Mouse (Mus musculus) retina, adult 2 months (tissue): ENCODE results near the gene Lpp.

ENCODE experiments used
- DNase-seq: peaks from one replicate; pipeline ENCODE4 v3.0.0-alpha.2; 2012; ENCODE audit warnings: low read depth, low spot score

Lpp gene

DNA sequence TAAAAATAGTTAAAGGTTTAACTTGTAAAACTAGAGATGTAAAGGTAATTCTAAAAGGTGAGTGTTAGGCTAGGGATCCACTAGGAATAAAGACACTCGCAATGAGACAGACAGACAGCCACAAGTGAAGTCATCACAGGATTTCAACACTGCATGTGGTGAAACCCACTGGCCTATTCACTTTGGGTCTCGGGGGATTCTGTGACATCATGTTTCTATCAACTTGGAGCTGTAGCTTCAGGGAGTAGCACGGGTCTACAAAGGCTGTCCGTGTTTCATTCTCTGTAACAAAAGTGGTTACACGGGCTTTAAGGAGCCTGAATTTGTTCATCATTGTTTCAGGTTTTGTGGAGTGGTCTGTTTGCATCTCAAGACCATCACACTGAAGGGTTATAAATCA lies 152.1 kb downstream of the Lpp start:
- no peak for DNase-seq

DNA sequence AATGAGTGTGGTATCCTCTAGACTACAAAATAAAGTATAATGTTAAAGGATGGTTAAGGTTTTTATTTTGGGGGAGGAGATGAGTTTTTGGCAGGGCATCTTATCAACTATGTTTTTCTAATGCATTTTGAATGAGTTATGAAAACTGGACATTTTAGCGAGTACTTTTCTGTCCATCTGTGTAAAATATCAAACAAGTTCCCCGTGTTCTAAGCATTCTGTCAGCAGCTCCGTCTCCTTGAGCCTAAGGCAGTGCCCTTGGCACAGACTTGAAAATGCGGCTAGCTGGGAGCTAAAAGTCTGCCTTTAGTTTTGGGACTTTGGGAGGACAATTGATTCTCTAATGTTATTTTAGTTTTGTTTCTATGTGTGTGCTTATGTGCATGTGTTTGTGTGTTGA lies 165.2 kb downstream of the Lpp start:
- no peak for DNase-seq

DNA sequence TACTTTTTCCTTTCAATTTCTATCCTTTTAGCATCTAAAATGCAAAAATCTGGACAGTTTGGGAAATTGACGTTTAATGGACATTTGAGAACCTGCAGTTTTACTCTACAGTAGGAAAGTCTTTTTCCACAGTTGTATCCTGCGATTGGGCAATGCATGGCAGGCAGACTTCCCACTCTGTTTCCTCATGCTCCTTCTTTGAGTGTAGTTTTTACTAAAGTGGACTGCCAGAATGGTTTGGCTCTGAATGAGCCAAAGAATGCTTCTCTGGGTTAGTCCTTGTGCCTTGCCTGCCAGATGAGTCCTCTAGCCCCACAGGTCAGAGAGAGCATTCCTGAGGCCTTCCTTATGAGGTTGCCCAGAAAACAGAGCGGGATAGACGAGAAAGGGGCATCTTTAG lies 166.5 kb downstream of the Lpp start:
- no peak for DNase-seq

DNA sequence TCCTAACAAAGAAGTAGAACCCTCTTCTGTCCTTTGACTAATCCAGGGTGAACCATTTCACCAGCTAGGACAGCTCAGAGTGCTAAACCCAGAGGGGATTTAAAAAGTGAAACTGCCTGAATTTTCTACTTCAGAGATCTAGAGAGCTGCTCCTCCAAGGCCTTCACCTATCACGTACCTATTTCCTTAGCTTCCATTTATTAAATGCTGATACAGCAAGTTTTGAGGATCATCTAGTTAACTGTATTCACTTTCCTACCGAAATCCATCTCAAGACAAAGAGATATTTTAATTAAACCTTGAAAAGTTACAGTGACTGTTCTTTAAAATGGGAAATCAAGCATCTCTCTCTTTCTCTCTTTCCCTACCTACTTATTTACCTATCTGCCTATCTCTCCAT lies 167.7 kb downstream of the Lpp start:
- no peak for DNase-seq

DNA sequence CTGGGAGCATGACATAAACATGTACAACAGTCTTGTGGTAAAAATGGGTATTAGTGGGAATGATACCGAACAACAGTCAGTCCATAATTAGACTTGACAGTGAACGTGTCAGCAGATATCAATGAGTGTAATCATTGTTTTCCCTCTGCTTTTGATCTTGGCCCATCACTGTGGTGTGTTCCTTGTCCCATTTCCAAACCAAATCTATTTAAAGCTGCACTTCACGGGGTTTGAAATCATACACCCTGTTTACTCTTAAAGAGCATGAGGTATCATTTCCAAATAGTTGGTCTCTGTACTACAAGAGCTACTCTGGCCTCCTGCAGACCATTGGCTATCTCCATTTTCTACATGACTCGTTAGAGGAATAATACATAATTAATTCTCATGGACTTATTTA lies 168.3 kb downstream of the Lpp start:
- DNase-seq = no peak

DNA sequence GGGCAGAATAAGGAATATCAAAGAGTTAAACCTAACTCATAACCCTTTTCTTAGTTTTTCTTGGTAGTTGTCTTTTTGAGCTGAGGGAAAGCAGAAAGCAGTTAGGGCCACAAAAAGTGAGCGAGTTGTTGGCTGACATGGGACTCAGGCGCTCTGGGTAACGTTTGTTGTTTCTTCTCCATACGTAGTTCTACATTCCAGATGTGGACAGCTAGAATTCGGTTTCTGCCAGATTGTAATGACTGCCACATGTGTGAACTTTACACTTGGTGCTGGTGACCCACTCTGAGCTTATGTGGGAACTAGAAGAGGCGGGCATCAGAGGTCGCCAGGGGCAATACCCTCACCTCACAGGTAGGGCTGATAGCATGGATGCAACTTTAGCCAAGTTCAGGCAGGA lies 172.0 kb downstream of the Lpp start:
- no peak for DNase-seq

DNA sequence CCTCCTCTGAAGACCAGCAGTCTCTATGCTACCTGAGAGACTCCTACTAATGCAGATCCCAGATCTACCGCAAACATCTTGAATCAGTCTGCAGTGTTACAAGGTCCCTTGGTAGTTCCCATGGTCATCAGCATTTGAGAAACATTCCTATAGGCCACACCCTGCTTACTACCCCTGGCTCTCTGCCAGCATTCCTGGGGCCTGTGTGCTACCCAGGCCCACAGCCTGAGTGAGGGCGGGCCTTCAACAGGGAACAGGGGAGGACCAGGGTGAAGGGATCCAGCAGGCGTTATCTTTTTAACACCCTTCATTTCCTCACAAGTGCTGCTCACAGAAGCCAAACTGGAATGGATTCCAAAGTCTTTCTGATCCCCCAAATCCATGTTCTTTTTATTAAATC lies 173.0 kb downstream of the Lpp start:
- DNase-seq = no peak

DNA sequence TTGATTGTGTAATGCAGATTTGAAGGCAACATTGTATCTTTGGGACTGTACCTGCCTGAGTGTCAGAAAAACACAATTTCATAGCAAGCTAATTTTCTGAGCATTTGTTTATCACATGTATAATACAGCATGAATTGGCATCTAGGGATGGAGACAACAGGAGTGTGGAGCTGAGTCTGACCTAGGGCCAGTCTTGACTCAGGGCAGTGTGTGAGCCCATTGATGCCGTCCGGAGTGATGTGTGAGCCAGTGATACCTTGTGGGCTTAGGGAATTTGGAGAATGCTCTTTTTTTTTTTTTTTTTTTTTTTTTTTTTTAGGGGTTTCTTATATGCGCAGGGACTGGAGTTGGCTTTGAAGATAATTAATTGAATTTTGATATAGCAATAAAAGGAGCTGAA lies 174.3 kb downstream of the Lpp start:
- DNase-seq = no peak

DNA sequence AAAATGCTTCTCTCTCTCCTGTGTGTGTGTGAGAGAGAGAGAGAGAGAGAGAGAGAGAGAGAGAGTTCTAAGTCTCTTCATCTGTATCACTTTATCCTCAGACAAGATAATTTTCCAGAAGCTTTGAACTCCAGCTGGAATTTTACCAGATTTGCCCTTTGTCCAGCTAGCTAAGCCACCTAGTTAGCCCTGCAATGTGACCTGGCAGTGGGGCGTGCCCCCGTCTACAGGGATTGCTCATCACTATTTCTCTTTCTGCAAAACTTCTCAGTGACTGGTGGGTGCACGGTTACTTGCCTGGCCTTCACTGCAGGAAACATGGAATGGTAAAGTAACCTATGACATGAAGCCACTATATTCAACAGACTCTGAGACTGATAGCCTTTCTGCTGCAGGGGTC lies 174.8 kb downstream of the Lpp start:
- no peak for DNase-seq

DNA sequence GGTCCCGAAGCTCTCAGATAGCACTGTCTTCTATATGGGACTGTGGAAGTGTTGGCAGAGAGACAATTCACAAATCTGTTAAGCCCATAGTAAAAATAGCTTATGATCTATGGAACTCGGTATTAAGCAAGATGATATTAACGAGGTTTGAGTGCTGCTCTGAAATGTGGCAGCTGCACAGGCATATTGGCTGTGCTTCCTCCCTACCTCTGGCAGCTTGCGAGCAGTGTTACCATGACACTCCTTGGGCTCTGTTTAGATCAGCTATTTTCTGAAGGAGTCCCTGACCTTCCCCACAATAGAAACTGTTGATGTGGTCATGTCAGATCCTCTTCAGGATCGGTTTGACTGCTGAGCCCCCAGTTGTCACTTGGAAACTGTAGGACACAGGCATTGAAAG lies 176.4 kb downstream of the Lpp start:
- no peak for DNase-seq

DNA sequence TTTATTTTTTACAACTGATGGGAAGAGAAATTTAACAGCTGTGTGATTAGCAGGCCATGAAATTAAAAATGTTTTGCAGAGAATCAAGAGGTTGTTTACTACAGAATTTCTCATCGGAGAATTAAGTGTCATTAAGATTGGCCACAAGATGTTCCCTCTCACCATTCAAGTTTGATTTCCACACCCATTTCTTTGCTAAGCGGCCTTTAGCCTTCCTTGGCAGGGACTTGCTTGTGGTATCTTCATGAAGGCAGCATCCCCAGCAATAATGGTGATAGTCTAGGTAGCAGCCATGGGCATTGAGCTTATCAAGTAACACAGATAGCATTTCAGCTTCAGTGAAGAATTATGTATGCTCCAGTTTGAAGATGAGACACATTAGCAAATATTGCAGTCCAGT lies 183.7 kb downstream of the Lpp start:
- DNase-seq = no peak

DNA sequence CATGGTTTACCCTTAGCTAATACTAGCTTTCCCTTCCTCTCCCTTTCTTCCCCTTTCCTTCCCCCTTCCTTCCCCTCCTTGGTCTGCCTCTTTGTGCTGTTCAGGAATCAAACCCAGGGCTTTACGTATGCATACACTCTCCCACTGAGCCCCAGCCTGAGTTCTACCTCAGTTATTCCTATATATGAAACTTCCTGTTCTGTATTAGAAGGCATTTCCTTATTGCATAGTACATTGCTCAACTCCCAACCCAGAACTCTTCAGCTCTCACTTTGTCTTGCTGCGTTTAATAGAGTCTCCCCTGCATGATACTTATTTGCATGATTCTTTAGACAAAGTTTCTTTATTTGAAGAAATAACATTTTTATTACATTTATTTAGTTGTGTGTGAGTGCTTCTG lies 184.5 kb downstream of the Lpp start:
- DNase-seq = no peak

DNA sequence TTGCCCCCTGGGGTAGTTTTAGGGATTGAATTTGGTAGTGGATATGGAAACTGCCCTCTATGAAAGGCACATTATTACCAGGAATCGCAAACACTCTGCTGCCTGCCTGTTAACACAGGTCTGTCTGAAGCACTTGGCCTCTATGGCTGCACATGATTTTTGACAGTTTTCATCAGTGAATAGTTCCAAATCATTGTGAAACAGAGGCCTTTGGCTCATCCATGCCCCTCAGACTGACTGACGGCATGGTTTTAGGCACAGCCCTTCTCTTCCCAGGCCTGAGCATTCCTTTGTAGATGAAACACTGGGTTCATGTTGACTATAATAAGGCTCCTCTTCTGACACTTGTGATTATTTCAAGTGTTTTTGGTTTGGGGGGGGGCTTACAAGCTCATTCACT lies 189.5 kb downstream of the Lpp start:
- DNase-seq = no peak

DNA sequence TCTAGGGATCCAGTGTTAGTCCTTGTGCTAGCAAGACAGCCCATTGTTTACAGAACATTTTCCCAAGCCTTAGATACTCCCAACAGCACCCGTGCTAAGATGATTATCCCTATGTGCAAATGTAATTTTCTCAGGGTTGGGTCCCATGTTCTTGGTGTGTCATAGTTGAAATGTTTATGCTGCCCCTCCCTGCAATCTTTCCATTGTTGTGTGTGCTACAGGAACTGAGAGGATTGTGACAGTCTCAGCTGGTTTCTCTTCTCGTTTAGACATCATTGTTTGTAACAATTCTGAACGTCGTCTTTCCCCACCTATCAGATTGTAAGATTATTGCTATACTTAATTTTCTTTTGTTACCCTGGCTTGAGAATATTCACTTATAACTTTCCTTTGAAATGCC lies 200.2 kb downstream of the Lpp start:
- DNase-seq = no peak

DNA sequence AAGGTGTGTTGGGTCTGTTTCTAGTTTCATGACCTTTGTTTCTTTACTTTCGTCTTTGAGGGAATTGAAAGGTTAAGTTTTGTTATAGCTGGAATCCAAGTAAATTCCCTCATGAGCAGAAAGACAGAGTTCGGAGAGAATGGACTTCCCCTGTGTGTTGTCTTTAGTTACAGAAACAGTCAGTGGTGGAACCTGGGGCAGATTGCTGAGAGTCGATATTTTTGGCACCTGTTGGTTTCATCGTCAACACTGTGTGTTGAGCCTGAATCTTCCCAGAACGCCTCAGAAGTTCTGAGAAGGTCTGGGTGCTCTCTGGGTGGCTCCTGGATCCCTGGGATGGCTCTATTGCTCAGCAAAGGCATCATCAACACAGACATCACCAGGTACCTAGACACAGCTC lies 201.2 kb downstream of the Lpp start:
- DNase-seq = no peak

DNA sequence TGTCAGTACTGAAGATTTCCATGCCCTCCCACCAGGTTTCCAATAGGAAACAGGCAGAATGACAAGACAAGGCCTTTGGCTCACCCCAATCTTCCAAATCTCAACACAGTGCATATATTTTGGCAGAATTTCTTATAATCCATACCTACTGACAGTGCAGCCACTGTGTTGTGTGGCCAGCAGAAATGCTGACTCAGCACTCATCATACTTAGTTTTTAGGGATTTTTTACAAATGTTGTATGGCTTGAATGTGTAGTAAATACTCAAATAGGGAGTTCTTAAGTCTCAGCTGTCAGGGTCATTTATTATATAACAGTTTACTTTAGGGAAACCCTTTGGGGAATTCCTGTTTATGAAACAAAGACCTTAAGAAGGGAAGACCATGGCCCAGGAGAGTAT lies 202.2 kb downstream of the Lpp start:
- DNase-seq = no peak

DNA sequence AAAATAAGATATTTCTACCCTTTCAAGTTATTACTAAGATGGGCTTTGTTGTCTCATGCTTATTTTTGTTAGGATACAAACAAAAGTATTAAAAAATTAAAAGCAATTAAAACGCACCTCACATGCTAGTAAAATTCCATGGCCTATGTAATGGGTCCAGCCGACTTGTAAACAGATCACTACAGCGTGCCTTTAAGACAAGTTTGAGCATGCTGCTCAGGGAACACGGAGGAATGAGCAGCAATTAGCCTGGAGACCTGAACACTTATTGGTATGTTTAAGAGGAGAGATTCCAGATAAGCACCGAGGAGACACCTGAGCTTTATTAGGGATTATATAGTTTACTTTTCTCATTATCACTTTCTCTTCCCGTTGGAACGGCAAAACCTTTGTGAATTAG lies 205.3 kb downstream of the Lpp start:
- no peak for DNase-seq

DNA sequence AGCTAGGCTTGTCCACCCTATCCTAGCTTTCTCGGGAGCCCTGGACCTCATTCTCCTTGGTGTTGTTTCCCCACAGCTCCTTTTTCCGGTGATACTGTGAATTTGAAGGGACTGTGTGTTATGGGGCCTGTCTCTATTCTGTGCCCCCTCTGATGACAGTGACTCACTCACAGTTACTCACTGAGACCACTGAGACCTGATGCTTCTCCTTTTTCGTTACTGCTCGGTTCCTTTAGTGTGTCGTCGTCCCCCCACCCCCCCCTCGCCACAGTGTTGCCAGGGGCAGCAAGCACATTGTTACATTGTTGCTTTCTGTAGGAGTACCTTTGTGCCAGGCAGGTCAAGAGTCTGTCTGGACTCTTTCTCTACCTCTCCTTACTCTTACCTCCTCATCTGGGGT lies 206.5 kb downstream of the Lpp start:
- DNase-seq = no peak

DNA sequence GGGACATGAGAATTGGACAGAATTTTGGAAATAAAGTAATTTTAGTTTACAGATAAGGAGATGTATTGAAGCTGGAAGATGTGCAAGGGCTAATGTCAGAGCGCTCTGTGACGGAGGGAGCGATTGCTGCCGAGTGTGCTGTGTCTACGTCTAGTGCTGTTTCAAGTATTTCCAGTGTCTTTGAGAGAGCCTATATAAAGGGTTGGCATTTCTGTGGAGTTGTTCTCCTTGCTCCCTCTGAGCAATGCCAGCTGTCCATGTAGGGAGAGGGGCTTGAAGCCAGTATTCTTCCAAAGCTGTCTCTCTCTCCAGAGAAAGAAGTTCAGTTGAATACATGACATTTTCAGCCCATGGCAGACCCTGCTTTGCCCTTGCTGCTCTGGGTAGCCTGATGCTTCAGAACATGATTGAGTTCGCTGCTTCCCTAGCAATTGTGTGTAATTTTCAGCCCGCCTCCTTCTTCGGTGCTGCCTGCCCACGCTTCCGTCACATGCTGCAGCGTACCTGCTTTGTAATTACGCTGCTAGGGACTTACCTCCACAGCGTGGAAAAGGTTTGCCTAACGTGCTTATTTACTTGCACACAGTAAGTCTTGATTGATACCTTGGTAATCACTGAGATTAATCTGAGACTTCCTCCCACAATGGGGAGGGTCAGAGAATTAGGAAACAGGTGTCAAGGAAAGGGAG lies 207.1 kb downstream of the Lpp start:
- no peak for DNase-seq

DNA sequence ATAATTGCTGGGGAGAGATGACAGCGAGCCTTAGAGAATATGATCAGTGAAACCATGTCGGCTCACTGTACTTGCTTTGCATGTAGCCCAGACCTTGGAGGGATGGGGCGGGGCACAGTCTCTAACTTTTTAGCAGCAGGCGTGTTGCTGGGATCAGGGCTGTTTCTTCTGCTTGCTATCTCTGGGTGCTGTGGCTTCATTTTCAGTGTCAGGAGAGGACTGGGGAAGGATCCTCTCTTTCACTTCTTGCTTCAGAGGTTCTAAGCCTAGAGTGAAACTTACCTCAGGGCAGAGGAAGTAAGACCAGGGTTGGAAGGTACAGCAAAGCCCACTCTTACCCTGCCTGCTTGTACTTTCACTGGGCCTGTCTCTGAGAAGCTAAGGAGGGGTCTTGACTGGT lies 210.0 kb downstream of the Lpp start:
- DNase-seq = no peak

DNA sequence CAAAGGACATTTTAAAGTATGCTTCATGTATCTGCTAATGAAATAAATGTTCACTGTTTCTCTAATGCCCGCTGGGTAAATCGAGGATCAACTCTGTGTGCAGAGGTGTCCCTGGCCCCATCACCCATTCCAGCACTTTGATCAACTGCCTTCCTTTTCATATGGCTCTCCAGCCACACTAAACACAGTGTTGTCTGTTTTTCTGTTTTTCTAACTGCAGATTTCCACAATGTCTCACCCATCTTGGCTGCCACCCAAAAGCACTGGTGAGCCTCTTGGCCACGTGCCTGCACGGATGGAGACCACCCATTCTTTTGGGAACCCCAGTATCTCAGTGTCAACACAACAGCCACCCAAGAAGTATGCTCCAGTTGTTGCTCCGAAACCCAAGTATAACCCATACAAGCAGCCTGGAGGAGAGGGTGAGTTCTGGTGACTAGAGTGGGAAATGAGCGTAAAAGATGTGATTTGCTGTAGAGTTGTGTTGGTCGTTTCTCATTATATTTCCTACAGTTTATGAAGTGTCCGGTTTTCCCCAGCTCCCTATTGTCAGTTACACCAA lies 214.7 kb downstream of the Lpp start:
- no peak for DNase-seq

DNA sequence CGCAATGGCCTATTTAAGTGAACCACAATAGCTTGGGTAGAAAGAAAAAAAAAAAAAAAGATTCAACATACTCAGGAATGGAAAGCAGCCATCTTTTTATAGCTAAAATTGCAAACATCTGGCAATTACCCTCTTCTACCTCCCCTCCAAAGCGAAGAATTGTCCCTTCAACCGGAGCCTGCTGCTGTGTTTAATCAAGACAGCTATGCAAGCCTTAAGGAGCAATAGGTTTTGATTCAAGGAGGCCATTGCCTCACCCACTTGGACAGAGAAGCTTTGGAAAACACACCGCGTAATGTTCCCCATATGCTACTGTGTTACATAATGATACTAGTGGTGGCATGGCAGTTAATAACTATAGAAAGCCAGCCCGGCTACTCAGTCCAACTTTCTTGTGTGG lies 226.2 kb downstream of the Lpp start:
- no peak for DNase-seq

DNA sequence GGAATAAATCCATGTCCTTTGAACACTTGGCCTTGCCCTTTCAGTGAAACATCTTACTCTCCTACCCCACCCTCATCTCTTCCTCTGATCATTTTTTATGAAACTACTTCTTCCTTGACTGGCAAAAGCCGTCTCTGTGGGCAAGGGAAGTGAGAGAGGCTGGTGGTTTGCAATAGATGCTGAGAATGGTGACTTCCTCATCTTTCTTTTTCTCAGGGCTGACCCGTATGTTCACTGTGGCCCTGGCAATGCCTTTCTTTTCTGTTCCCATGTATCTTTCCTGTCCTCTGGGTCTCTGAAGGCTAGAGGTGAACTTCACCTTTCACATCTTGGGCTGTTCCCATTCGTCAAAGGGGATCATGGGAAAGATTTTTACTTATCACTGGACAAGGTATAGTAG lies 226.7 kb downstream of the Lpp start:
- DNase-seq = no peak
